Mouse (Mus musculus): ENCODE results near the gene Jam3. TPM values are rescaled to one million over a fixed set of nuclear protein-coding genes. Genes with fewer than 3 reads are reported as not detected.

Jam3 gene
- polyA plus RNA-seq, 1 experiment from 2014 or later = 68.9 TPM

DNA sequence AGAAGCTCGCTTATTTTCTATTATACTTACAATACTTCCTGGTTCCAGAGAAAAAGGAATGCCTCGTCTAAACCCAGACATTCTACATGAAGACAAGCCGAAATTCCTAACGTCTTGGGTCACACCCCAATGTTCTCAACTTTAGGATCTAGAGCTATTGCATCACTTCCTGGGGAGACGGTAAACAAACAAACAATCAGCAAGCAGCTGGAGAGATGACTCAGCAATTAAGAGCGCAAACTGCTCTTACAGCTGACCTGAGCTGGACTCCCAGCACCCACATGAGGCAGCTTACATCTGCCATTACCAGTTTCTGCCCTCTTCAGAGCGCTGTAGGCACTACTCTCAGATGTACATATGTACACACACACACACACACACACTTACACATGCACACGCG, 34.0 kb downstream of the Jam3 start:
- H3K36me3 ChIP-seq (ENCODE audit: insufficient read depth) = no peaks in the 10 kb centered on the region
- no peak overlapping the region for H3K9ac ChIP-seq
- no peaks in the 10 kb centered on the region for H3K27me3 ChIP-seq (ENCODE audit: insufficient read depth, low read length)
- H3K27ac ChIP-seq (ENCODE audit: low read depth) = no peak overlapping the region
- no peak for ATAC-seq (ENCODE audit: insufficient read depth)
- WGBS = 80% methylated on average over 9 of the region's 9 CpGs
- H3K4me2 ChIP-seq = no peak overlapping the region
- H3K4me3 ChIP-seq (ENCODE audit: low read depth, low read length) = no peak overlapping the region
- no peak for DNase-seq
- H3K9me3 ChIP-seq (ENCODE audit: low read depth, low read length) = no peaks in the 10 kb centered on the region
- TF ChIP-seq CTCF (IDR thresholded peaks at IDR 0.05; ENCODE audit: low read depth) = no peak
- no peaks in the 10 kb centered on the region for H3K4me1 ChIP-seq (ENCODE audit: insufficient read depth)

DNA sequence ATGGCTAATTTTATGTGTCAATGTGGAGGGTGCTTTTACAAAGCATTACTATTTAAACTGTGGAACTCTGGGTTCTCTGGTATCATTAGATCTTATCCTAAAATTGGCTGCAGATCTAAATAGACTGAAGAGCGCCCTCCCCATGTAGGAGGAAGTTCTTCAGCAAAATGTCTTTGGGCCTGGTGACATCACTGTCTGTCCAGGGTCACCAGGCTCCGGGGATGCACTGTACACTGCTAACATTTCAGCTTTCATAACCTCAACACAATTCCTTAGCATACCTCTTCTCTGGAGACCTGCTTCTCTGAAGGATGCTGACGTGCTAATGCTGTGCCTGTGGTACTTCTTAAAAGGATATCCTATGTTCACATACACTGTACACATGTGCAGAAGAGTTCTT, 43.5 kb downstream of the Jam3 start:
- DNase-seq (no peak), ATAC-seq (ENCODE audit: insufficient read depth) (no peak)
- Histone ChIP-seq H3K4me3 (ENCODE audit: low read depth, low read length) (no peak overlapping the region), H3K9me3 (ENCODE audit: low read depth, low read length) (no peaks in the 10 kb centered on the region), H3K9ac (no peak overlapping the region), H3K27ac (ENCODE audit: low read depth) (no peak overlapping the region), H3K4me2 (no peak overlapping the region), H3K36me3 (ENCODE audit: insufficient read depth) (no peaks in the 10 kb centered on the region), H3K4me1 (ENCODE audit: insufficient read depth) (0 out of 2 replicates have a peak, but pooled peaks cover 5% of the 10 kb centered on the region), H3K27me3 (ENCODE audit: insufficient read depth, low read length) (no peaks in the 10 kb centered on the region)
- 86% methylated on average over 3 of the region's 3 CpGs for WGBS
- no peak for TF ChIP-seq CTCF (IDR thresholded peaks at IDR 0.05; ENCODE audit: low read depth)

- TF ChIP-seq CTCF (IDR thresholded peaks at IDR 0.05; ENCODE audit: low read depth) = no peak
- H3K4me1 ChIP-seq (ENCODE audit: insufficient read depth) = 0 out of 2 replicates have a peak, but pooled peaks cover 5% of the 10 kb centered on the region
- H3K36me3 ChIP-seq (ENCODE audit: insufficient read depth) = no peaks in the 10 kb centered on the region
- no peak overlapping the region for H3K9ac ChIP-seq
- WGBS = 65% methylated on average over 5 of the region's 5 CpGs
- no peak overlapping the region for H3K4me3 ChIP-seq (ENCODE audit: low read depth, low read length)
- no peaks in the 10 kb centered on the region for H3K9me3 ChIP-seq (ENCODE audit: low read depth, low read length)
- H3K27ac ChIP-seq (ENCODE audit: low read depth) = peak overlapping the region; percentile 60
- DNase-seq = no peak
- H3K27me3 ChIP-seq (ENCODE audit: insufficient read depth, low read length) = no peaks in the 10 kb centered on the region
- no peak overlapping the region for H3K4me2 ChIP-seq
- ATAC-seq (ENCODE audit: insufficient read depth) = no peak
Measured at GRCm38 (mm10) chr9:27110681-27111080, 44.5 kb downstream of the Jam3 start.

DNA sequence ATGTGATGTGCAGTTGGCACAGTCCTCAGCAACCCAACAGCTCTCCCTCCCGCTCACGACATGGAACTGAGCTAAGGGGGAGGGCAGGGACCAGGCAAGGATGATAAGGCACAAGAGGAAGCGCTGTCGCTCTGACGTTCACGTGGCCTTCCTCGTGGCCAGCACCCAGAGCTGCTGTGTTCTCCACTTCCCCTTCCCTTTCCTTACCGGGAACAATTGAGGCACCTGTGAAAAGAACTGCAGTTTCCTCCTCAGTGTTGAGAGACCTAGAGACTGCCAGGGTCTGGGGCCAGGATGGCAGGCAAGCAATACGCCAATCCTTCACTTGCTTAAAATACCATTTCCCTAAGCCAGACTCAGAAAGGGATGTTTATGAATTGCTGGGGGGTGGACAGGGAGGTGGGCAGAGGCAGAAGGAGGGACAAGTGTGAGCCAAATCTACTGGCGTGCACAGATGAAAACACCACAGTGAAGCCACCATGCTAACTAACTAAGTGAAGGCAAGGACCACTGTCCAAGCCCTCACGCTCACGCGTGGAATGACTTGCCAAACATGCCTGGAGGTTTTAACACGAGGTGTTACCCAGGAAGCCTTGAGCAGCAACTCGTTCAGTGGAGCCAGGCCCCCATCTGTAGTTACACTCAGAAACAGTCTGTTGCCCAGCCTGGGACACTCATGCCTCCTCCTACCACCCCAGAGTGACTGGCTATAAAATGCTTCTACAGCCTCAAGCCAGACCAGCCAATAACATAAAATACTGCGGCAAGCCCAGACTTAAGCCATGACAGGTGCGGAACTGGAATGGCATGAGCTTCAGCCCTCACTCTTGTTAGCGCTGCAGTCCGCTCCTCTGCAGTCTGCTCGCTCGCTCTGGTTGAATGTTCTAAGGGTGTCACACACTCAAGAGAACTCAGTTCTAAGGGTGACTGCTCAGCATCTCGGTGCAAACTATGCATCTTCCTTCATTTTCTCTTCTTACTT, 45.4 kb downstream of the Jam3 start:
- H3K4me2 ChIP-seq = no peak overlapping the region
- WGBS = 64% methylated on average over 22 of the region's 22 CpGs
- H3K4me3 ChIP-seq (ENCODE audit: low read depth, low read length) = no peak overlapping the region
- no peaks in the 10 kb centered on the region for H3K27me3 ChIP-seq (ENCODE audit: insufficient read depth, low read length)
- no peak for TF ChIP-seq CTCF (IDR thresholded peaks at IDR 0.05; ENCODE audit: low read depth)
- peak overlapping the region; percentile 27; the same call in 1 of the 2 replicates for H3K27ac ChIP-seq (ENCODE audit: low read depth)
- no peaks in the 10 kb centered on the region for H3K9me3 ChIP-seq (ENCODE audit: low read depth, low read length)
- H3K36me3 ChIP-seq (ENCODE audit: insufficient read depth) = no peaks in the 10 kb centered on the region
- H3K4me1 ChIP-seq (ENCODE audit: insufficient read depth) = 0 out of 2 replicates have a peak, but pooled peaks cover 5% of the 10 kb centered on the region
- DNase-seq (peak; percentile 58), ATAC-seq (ENCODE audit: insufficient read depth) (peak; percentile 74)
- H3K9ac ChIP-seq = no peak overlapping the region

DNA sequence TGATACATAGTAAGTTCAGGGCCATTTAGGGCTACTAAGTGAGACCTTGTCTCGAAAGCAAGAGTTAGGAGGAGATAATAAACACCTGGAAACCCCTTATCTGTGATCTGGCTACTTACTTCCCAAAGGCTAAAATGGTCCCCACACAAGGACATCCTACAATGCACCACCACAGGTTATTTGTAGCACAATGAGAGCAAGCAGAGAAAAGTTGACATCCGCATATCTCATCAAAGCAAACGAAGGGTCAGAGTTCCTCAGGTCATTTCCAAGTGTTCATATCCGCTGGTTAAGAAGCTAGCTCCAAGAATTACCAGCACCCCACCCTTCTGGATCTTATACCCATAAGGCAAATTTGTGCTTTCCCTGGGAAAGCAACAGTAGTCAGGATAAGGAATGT, 46.8 kb downstream of the Jam3 start:
- Histone ChIP-seq H3K9ac (no peak overlapping the region), H3K27ac (ENCODE audit: low read depth) (no peak overlapping the region), H3K4me3 (ENCODE audit: low read depth, low read length) (no peak overlapping the region), H3K4me2 (no peak overlapping the region), H3K27me3 (ENCODE audit: insufficient read depth, low read length) (no peaks in the 10 kb centered on the region), H3K4me1 (ENCODE audit: insufficient read depth) (0 out of 2 replicates have a peak, but pooled peaks cover 5% of the 10 kb centered on the region), H3K36me3 (ENCODE audit: insufficient read depth) (0 out of 2 replicates have a peak, but pooled peaks cover 2% of the 10 kb centered on the region), H3K9me3 (ENCODE audit: low read depth, low read length) (no peaks in the 10 kb centered on the region)
- ATAC-seq (ENCODE audit: insufficient read depth) = no peak
- WGBS = 73% methylated on average over 4 of the region's 4 CpGs
- no peak for TF ChIP-seq CTCF (IDR thresholded peaks at IDR 0.05; ENCODE audit: low read depth)
- no peak for DNase-seq

DNA sequence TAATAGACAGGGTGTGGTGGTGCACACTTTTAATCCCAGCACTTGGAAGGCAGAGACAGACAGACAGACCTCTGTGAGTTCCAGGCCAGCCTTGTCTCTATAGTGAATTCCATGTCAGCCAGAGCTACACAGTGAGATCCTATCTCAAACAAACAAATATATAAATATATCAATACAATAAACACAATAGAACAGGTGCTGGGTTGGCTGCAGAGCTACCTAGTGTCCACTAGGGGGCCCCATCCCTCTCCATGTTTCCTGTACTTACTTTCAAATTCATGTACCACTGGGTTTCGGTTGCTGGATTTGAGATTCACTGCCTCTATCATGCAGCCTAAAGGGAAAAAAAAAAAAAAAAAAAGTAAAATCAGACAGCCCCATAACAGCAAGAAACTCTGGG, 49.1 kb downstream of the Jam3 start:
- peak; percentile 74 for DNase-seq
- Histone ChIP-seq H3K4me3 (ENCODE audit: low read depth, low read length) (no peak overlapping the region), H3K27me3 (ENCODE audit: insufficient read depth, low read length) (no peaks in the 10 kb centered on the region), H3K27ac (ENCODE audit: low read depth) (no peak overlapping the region), H3K9ac (no peak overlapping the region), H3K4me1 (ENCODE audit: insufficient read depth) (0 out of 2 replicates have a peak, but pooled peaks cover 5% of the 10 kb centered on the region), H3K9me3 (ENCODE audit: low read depth, low read length) (no peaks in the 10 kb centered on the region), H3K36me3 (ENCODE audit: insufficient read depth) (peaks cover 21% of the 10 kb centered on the region), H3K4me2 (no peak overlapping the region)
- WGBS = 60% methylated on average over 1 of the region's 1 CpGs
- TF ChIP-seq CTCF (IDR thresholded peaks at IDR 0.05; ENCODE audit: low read depth) = peak; percentile 80
- ATAC-seq (ENCODE audit: insufficient read depth) = no peak

GRCm38 (mm10) chr9:27101466-27101865, 53.8 kb downstream of the Jam3 start:
- DNase-seq (no peak), ATAC-seq (ENCODE audit: insufficient read depth) (no peak)
- H3K9me3 ChIP-seq (ENCODE audit: low read depth, low read length) = no peaks in the 10 kb centered on the region
- H3K4me1 ChIP-seq (ENCODE audit: insufficient read depth) = no peaks in the 10 kb centered on the region
- H3K4me2 ChIP-seq = no peak overlapping the region
- no peak overlapping the region for H3K4me3 ChIP-seq (ENCODE audit: low read depth, low read length)
- H3K36me3 ChIP-seq (ENCODE audit: insufficient read depth) = peaks cover 62% of the 10 kb centered on the region
- WGBS = 90% methylated on average over 6 of the region's 6 CpGs
- H3K27ac ChIP-seq (ENCODE audit: low read depth) = no peak overlapping the region
- TF ChIP-seq CTCF (IDR thresholded peaks at IDR 0.05; ENCODE audit: low read depth) = no peak
- H3K27me3 ChIP-seq (ENCODE audit: insufficient read depth, low read length) = no peaks in the 10 kb centered on the region
- no peak overlapping the region for H3K9ac ChIP-seq

Data from lung, embryonic 14.5 days (tissue).